Mouse (Mus musculus): ENCODE data around the gene Epn3. TPM values are rescaled to one million over a fixed set of nuclear protein-coding genes. Genes with fewer than 3 reads are reported as not detected.

Epn3 gene
- polyA plus RNA-seq, 1 experiment = 0.05 TPM

DNA sequence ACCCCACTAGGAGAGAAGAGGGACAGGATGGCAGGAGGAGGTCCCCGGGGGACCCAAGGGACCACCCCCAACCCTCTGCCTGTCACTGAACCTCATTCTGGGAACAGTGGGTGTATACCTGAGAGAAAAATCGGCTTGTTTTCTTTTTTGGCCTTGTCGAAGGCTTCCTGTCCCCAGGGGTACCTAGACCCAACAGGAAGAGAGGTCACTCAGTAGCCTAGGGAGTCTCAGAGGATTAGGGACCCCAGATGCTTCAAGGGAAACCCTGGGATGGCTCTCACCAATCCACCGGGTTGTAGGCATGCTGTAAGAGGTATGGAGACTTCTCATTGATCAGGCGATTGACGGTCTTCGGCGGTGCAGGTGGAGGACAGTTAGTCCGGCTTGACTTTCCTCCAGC, 15.1 kb downstream of the Epn3 start:
- H3K27me3 ChIP-seq (ENCODE audit: control insufficient read depth, insufficient read depth, insufficient read length) = peaks cover 60% of the 10 kb centered on the region
- H3K79me2 ChIP-seq (ENCODE audit: control insufficient read depth, insufficient read depth) = no peaks in the 10 kb centered on the region
- TF ChIP-seq MYOD1 (IDR thresholded peaks at IDR 0.05; ENCODE audit: control insufficient read depth in 1 of 3, insufficient read length in 2 of 3, low read depth in 2 of 3) = no peak
- no peak for TF ChIP-seq TCF3 (IDR thresholded peaks at IDR 0.05; ENCODE audit: insufficient read length, low read depth)
- TF ChIP-seq USF1 (IDR thresholded peaks at IDR 0.05; ENCODE audit: low read depth) = no peak
- no peak for TF ChIP-seq TCF12 (IDR thresholded peaks at IDR 0.05; ENCODE audit: insufficient read depth, poor library complexity, severe bottlenecking)
- no peak for TF ChIP-seq E2F4 (IDR thresholded peaks at IDR 0.05; ENCODE audit: insufficient read depth)
- TF ChIP-seq SRF (IDR thresholded peaks at IDR 0.05; ENCODE audit: control insufficient read depth, insufficient read length, low read depth) = no peak
- no peak for TF ChIP-seq MAX (IDR thresholded peaks at IDR 0.05; ENCODE audit: low read depth)
- TF ChIP-seq MYOG (IDR thresholded peaks at IDR 0.05; ENCODE audit: control insufficient read depth in 1 of 3, insufficient read depth in 1 of 3, insufficient read length in 2 of 3, low read depth in 2 of 3) = no peak
- no peak for TF ChIP-seq CEBPB (IDR thresholded peaks at IDR 0.05; ENCODE audit: insufficient read depth, poor library complexity, severe bottlenecking)
- TF ChIP-seq POLR2A (IDR thresholded peaks at IDR 0.05; ENCODE audit: insufficient read length, low read depth) = no peak
- TF ChIP-seq REST (IDR thresholded peaks at IDR 0.05; ENCODE audit: insufficient read depth, insufficient read length) = no peak
- no peak for TF ChIP-seq POLR2AphosphoS2 (IDR thresholded peaks at IDR 0.05; ENCODE audit: insufficient read length, low read depth)
- no peak overlapping the region for H3K4me3 ChIP-seq
- no peak overlapping the region for H3K4me2 ChIP-seq (ENCODE audit: low read depth)
- no peak overlapping the region for H3ac ChIP-seq (ENCODE audit: control insufficient read depth, insufficient read length)
- no peaks in the 10 kb centered on the region for H3K36me3 ChIP-seq (ENCODE audit: control insufficient read depth, insufficient read depth)

- H3K79me2 ChIP-seq (ENCODE audit: control insufficient read depth, insufficient read depth) = no peaks in the 10 kb centered on the region
- peaks cover 66% of the 10 kb centered on the region for H3K27me3 ChIP-seq (ENCODE audit: control insufficient read depth, insufficient read depth, insufficient read length)
- no peak overlapping the region for H3K4me2 ChIP-seq (ENCODE audit: low read depth)
- no peak overlapping the region for H3ac ChIP-seq (ENCODE audit: control insufficient read depth, insufficient read length)
- H3K4me3 ChIP-seq = no peak overlapping the region
- H3K36me3 ChIP-seq (ENCODE audit: control insufficient read depth, insufficient read depth) = no peaks in the 10 kb centered on the region
- TF ChIP-seq POLR2A (IDR thresholded peaks at IDR 0.05; ENCODE audit: insufficient read length, low read depth) (no peak), POLR2AphosphoS2 (IDR thresholded peaks at IDR 0.05; ENCODE audit: insufficient read length, low read depth) (no peak), MYOD1 (IDR thresholded peaks at IDR 0.05; ENCODE audit: control insufficient read depth in 1 of 3, insufficient read length in 2 of 3, low read depth in 2 of 3) (no peak), SRF (IDR thresholded peaks at IDR 0.05; ENCODE audit: control insufficient read depth, insufficient read length, low read depth) (no peak), TCF12 (IDR thresholded peaks at IDR 0.05; ENCODE audit: insufficient read depth, poor library complexity, severe bottlenecking) (no peak), REST (IDR thresholded peaks at IDR 0.05; ENCODE audit: insufficient read depth, insufficient read length) (no peak)
Measured at GRCm38 (mm10) chr11:94483921-94484320, 15.9 kb downstream of the Epn3 start.

- H3K36me3 ChIP-seq (ENCODE audit: control insufficient read depth, insufficient read depth) = no peaks in the 10 kb centered on the region
- peaks cover 70% of the 10 kb centered on the region for H3K27me3 ChIP-seq (ENCODE audit: control insufficient read depth, insufficient read depth, insufficient read length)
- H3K79me2 ChIP-seq (ENCODE audit: control insufficient read depth, insufficient read depth) = no peaks in the 10 kb centered on the region
- no peak overlapping the region for H3K4me3 ChIP-seq
- no peak for TF ChIP-seq REST (IDR thresholded peaks at IDR 0.05; ENCODE audit: insufficient read depth, insufficient read length)
- TF ChIP-seq MYOD1 (IDR thresholded peaks at IDR 0.05; ENCODE audit: control insufficient read depth in 1 of 3, insufficient read length in 2 of 3, low read depth in 2 of 3) = no peak
- no peak for TF ChIP-seq MYOG (IDR thresholded peaks at IDR 0.05; ENCODE audit: control insufficient read depth in 1 of 3, insufficient read depth in 1 of 3, insufficient read length in 2 of 3, low read depth in 2 of 3)
- TF ChIP-seq E2F4 (IDR thresholded peaks at IDR 0.05; ENCODE audit: insufficient read depth) = no peak
- no peak for TF ChIP-seq TCF3 (IDR thresholded peaks at IDR 0.05; ENCODE audit: insufficient read length, low read depth)
- no peak for TF ChIP-seq POLR2A (IDR thresholded peaks at IDR 0.05; ENCODE audit: insufficient read length, low read depth)
- no peak for TF ChIP-seq SRF (IDR thresholded peaks at IDR 0.05; ENCODE audit: control insufficient read depth, insufficient read length, low read depth)
- TF ChIP-seq MAX (IDR thresholded peaks at IDR 0.05; ENCODE audit: low read depth) = no peak
- TF ChIP-seq USF1 (IDR thresholded peaks at IDR 0.05; ENCODE audit: low read depth) = no peak
- no peak overlapping the region for H3ac ChIP-seq (ENCODE audit: control insufficient read depth, insufficient read length)
- H3K4me2 ChIP-seq (ENCODE audit: low read depth) = no peak overlapping the region
Measured at GRCm38 (mm10) chr11:94483436-94483835, 16.3 kb downstream of the Epn3 start.

GRCm38 (mm10) chr11:94482738-94483137, 17.0 kb downstream of the Epn3 start:
- no peaks in the 10 kb centered on the region for H3K79me2 ChIP-seq (ENCODE audit: control insufficient read depth, insufficient read depth)
- H3K36me3 ChIP-seq (ENCODE audit: control insufficient read depth, insufficient read depth) = no peaks in the 10 kb centered on the region
- H3K4me2 ChIP-seq (ENCODE audit: low read depth) = no peak overlapping the region
- no peak overlapping the region for H3K4me3 ChIP-seq
- peaks cover 77% of the 10 kb centered on the region for H3K27me3 ChIP-seq (ENCODE audit: control insufficient read depth, insufficient read depth, insufficient read length)
- TF ChIP-seq TCF3 (IDR thresholded peaks at IDR 0.05; ENCODE audit: insufficient read length, low read depth) (no peak), SRF (IDR thresholded peaks at IDR 0.05; ENCODE audit: control insufficient read depth, insufficient read length, low read depth) (no peak), REST (IDR thresholded peaks at IDR 0.05; ENCODE audit: insufficient read depth, insufficient read length) (no peak), MYOG (IDR thresholded peaks at IDR 0.05; ENCODE audit: control insufficient read depth in 1 of 3, insufficient read depth in 1 of 3, insufficient read length in 2 of 3, low read depth in 2 of 3) (no peak), MYOD1 (IDR thresholded peaks at IDR 0.05; ENCODE audit: control insufficient read depth in 1 of 3, insufficient read length in 2 of 3, low read depth in 2 of 3) (no peak), E2F4 (IDR thresholded peaks at IDR 0.05; ENCODE audit: insufficient read depth) (no peak), POLR2AphosphoS2 (IDR thresholded peaks at IDR 0.05; ENCODE audit: insufficient read length, low read depth) (no peak), CEBPB (IDR thresholded peaks at IDR 0.05; ENCODE audit: insufficient read depth, poor library complexity, severe bottlenecking) (no peak), MAX (IDR thresholded peaks at IDR 0.05; ENCODE audit: low read depth) (no peak), USF1 (IDR thresholded peaks at IDR 0.05; ENCODE audit: low read depth) (no peak), TCF12 (IDR thresholded peaks at IDR 0.05; ENCODE audit: insufficient read depth, poor library complexity, severe bottlenecking) (no peak), POLR2A (IDR thresholded peaks at IDR 0.05; ENCODE audit: insufficient read length, low read depth) (no peak)
- H3ac ChIP-seq (ENCODE audit: control insufficient read depth, insufficient read length) = no peak overlapping the region

DNA sequence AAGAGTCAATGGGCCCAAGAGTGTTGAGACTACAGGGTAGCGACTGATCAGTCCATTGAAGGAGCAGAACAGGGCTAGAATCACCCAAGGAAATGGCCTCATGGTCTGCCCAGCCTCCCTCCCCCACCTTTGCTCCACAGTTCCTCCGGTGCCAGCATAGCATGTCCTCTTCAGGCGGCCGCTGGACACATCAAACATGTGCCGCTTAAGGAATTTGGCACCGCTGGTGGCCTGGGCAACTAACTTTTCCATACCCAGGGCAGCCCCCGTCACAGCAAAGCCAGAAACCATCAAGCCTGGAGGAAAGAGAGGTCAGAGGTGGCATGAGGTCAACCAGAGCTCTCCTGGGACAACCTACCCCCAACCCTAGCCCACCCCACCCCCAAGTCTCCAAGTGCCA, 17.8 kb downstream of the Epn3 start:
- Histone ChIP-seq H3K4me3 (no peak overlapping the region), H3K4me2 (ENCODE audit: low read depth) (no peak overlapping the region), H3K79me2 (ENCODE audit: control insufficient read depth, insufficient read depth) (no peaks in the 10 kb centered on the region), H3K27me3 (ENCODE audit: control insufficient read depth, insufficient read depth, insufficient read length) (peaks cover 84% of the 10 kb centered on the region), H3K36me3 (ENCODE audit: control insufficient read depth, insufficient read depth) (no peaks in the 10 kb centered on the region), H3ac (ENCODE audit: control insufficient read depth, insufficient read length) (no peak overlapping the region)
- no peak for TF ChIP-seq E2F4 (IDR thresholded peaks at IDR 0.05; ENCODE audit: insufficient read depth)
- TF ChIP-seq REST (IDR thresholded peaks at IDR 0.05; ENCODE audit: insufficient read depth, insufficient read length) = no peak
- TF ChIP-seq POLR2AphosphoS2 (IDR thresholded peaks at IDR 0.05; ENCODE audit: insufficient read length, low read depth) = no peak
- TF ChIP-seq MYOG (IDR thresholded peaks at IDR 0.05; ENCODE audit: control insufficient read depth in 1 of 3, insufficient read depth in 1 of 3, insufficient read length in 2 of 3, low read depth in 2 of 3) = no peak
- no peak for TF ChIP-seq CEBPB (IDR thresholded peaks at IDR 0.05; ENCODE audit: insufficient read depth, poor library complexity, severe bottlenecking)
- no peak for TF ChIP-seq TCF3 (IDR thresholded peaks at IDR 0.05; ENCODE audit: insufficient read length, low read depth)
- no peak for TF ChIP-seq SRF (IDR thresholded peaks at IDR 0.05; ENCODE audit: control insufficient read depth, insufficient read length, low read depth)
- no peak for TF ChIP-seq USF1 (IDR thresholded peaks at IDR 0.05; ENCODE audit: low read depth)
- no peak for TF ChIP-seq TCF12 (IDR thresholded peaks at IDR 0.05; ENCODE audit: insufficient read depth, poor library complexity, severe bottlenecking)
- TF ChIP-seq POLR2A (IDR thresholded peaks at IDR 0.05; ENCODE audit: insufficient read length, low read depth) = no peak
- TF ChIP-seq MAX (IDR thresholded peaks at IDR 0.05; ENCODE audit: low read depth) = no peak
- TF ChIP-seq MYOD1 (IDR thresholded peaks at IDR 0.05; ENCODE audit: control insufficient read depth in 1 of 3, insufficient read length in 2 of 3, low read depth in 2 of 3) = no peak

Measured in myocyte (in vitro differentiated cells).